Mouse (Mus musculus): ENCODE results near the gene Nlrp4c.
"Not testable (repeated sequence)": the region's sequence is repeated elsewhere in the genome, so short reads cannot be mapped to it uniquely, and the experiment has no call there.

Nlrp4c gene

DNA sequence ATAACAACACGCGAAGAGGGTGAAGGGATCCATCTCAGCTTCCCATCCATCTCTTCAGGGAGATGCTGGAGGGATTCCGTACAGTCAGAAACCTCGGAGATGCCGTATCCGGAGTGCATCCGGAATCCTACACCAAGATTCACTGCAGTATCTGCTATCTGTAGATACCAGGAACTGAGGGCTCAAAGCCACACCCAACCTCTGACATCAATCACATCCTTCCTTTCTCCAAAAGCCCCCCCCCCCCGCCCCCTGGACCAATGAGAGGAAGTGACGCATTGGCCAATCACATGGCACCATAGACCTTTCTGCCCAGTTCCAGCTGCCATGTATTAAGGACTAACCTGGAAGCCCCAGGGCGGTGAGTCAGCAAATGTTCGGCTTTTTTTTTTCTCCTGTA lies at the start of gene Nlrp4c:
Gene Nlrp4c (plus strand): TSS at position 301 of the 400 bp plus-strand sequence.
- no peak for DNase-seq

DNA sequence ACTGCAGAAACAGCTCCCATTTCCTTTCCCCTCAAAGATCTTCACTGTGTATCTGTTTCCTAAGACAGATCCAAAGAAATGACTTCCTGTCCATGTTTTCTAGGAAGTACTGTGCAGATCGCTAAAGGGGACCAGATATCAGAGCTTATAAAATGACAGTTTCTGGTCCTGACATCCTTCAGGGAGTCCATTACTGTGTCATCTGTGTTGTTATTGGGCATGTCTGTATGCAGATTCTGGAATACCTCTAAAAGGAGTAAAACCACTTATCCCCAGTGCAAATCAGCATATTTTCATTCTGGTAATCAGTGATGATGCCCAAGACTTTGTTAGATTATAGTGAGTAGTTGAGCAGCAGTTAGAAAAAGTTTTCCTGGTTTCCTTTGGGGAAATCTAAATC lies 34.1 kb upstream of the Nlrp4c start, which contains the start of gene Vmn1r65:
Gene Vmn1r65 (minus strand): TSS at position 101 of the 400 bp plus-strand sequence.
- no peak for DNase-seq

DNA sequence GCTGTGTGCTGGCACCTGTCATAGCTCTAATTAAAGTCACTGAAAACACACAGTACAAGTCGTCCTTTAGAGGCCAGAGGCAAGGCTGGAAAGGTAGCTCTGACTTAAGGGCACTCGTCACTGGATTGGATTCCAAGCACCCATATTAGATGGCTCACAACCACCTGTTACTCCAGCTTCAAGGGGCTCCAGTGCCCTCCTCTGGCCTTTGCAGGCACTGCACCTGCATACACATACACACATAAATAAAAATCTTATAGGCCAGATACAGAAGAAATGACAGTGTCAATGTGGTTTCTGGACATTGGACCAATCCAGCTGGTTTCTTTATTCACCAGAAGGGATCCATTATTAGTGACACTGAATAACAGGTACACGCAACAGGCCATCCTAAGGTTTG lies 74.5 kb downstream of the Nlrp4c start:
- no peak for DNase-seq

DNA sequence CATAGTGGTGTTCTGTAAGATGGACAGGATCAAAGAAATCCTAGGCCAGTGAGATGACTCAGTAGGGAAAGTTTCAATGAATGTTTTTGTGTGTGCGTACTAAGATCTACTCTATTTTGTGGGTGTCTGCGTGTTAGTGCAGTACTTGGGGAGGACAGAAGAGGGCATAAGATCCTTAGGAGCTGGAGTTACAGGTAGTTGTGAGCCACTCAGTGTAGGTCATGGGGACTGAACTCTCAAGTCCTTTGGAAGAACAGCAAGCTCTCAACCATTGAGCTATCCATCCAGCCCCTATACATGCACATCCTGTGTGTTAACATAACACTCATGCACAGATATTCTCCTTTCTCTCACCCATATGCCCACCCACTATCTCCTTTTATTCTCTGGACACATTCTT lies 75.1 kb downstream of the Nlrp4c start:
- not testable (repeated sequence) for DNase-seq

DNA sequence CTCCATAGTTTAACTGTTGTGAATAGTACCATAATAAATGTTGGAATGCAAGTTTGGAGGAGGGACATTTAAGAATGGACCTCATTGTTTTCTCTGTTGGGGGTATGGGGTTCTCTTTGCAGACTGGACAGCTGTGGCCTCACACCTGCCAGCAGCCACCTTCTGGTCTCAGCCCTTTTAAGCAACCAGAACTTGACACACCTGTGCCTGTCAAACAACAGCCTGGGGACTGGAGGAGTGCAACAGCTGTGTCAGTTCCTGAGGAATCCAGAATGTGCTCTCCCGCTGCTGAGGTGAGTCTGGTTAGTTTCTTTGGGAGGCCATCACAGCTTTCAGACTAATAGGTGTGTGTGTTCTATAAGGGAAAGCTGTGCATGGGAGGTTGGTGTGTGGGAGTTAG lies 76.2 kb downstream of the Nlrp4c start:
- not testable (repeated sequence) for DNase-seq

DNA sequence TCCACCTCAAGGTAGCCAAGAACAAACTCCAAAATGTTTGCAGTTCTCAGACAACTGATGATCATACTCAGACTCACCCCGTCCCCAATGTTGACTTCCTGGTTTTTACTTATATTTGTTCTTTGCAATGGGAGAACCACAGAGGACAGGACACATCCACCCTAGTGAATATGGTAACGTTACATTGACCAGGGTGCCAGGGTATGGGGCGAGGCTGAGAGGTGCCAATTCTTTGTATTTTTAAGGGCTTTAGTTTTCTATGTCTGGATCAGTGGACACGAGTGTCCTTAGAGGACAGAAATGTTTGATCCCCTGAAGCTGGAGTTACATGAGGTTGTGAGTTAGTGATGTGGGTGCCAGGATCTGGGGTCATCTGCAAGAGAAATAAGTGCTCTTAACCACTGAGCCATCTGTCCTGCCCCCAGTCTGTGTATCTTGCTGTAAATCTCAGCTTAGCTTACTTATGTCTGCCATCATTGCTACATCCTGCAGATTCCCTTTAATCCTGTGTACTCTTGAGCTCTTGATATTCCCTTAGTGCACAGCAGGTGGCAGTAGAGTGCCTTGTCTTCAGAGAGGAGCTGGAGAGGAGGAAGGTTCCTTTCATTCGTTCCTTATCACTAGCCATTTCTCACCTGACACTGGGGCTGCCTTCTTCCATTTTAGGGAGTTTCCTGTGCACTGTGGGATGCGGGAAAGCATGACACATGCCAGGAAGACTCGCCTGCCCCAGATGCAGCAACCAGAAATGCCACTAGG lies 81.9 kb downstream of the Nlrp4c start:
- DNase-seq, result peak; percentile 80

DNA sequence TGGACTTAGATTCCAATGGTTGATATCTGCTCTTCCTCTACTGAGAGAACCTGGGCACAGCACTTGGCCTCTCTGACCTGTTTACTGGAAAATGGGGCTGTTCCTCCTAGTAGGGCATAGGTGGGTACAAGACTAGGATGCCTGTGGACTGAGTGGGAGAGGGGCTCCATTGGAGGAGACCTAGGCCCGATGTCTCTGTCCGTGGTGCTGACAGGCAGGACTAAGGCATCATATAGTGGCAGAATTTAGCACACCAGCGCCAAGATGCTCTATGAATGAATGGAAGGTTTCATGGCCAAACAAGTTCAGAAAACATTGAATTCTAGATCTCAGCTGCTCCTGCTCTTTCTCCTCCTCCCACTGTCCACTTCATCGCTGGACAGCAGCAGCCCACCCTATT lies 85.4 kb downstream of the Nlrp4c start:
- DNase-seq, result no peak

DNA sequence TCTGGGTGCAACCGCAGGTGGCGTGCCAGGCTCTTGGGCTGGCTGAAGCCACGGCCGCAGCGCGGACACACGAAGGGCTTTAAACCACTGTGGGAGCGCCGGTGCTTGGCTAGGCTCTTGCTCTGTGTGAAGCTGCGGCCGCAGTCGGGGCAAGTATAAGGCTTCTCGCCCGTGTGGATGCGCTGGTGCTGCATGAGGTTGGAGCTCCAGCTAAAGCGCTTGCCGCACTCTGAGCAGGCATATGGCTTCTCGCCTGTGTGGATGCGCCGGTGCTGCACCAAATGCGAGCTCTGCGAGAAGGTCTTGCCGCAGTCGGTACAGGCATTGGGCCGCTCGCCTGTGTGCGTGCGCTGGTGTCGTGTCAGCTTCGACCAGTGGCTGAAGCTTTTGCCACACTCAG lies 87.7 kb downstream of the Nlrp4c start:
- DNase-seq, result no peak

DNA sequence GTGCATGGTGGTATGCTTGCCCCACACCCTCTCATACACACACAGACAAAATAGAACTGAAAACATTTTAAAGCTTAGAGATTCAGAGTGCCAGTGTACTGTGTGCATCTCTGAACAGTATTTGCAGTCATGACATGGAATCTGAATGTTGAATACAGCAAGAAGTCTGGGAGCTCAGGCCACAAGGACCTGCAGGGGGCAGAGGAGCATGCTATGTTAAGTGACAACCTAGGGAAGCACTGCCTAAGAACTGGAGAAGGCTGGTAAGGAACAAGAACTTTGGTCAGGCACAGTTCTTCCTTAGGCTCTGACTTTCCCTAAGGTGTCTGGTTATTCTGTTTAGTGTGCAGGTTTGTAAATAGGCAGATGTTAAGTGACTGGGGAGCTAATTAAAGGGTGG lies 91.5 kb downstream of the Nlrp4c start:
- DNase-seq, result no peak

DNA sequence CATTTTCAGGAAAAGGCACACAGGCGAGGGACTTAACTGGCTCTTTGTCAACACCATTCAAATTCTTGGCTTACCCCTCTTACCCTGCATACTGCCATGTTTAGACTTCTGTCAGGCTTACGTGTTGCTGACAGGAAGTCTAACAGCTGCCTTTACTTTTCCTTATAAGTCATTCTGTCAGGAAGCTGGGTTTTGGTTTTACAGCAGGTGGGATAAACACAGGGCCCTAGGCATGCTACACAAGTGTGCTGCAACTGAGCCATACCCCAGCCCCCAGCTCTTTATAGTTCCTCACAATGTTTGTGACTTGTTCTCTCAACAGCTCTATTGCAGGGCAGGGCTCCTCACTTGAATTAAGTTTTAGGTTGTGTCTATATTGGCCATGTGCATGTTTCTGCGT lies 94.3 kb downstream of the Nlrp4c start:
- DNase-seq, result no peak

DNA sequence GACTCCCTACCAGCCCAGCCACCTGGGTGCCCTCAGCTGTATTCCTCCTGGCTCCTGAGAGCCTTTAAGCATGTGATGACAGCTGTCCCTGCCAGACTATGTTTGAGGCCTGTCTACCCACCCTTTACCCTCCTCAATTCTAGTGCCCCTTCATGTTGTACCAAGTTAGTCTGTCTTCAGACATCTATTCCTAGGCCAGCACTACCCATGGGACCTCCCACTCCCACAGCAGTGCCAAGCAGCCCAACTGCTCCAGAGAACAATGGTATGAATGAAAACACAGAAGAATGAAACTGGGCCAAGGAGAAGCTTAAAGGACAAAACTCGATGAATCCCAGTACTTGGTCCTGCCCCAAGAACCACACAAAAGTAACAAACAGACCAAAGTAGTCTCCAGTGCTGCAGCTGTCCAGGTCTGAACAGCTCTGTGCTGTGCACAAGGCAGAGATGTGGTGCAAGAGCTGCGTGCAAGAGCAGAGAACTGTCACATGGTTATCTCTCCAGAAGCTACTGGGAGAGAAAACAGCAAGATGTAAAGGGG lies 99.1 kb downstream of the Nlrp4c start:
- DNase-seq, result no peak

DNA sequence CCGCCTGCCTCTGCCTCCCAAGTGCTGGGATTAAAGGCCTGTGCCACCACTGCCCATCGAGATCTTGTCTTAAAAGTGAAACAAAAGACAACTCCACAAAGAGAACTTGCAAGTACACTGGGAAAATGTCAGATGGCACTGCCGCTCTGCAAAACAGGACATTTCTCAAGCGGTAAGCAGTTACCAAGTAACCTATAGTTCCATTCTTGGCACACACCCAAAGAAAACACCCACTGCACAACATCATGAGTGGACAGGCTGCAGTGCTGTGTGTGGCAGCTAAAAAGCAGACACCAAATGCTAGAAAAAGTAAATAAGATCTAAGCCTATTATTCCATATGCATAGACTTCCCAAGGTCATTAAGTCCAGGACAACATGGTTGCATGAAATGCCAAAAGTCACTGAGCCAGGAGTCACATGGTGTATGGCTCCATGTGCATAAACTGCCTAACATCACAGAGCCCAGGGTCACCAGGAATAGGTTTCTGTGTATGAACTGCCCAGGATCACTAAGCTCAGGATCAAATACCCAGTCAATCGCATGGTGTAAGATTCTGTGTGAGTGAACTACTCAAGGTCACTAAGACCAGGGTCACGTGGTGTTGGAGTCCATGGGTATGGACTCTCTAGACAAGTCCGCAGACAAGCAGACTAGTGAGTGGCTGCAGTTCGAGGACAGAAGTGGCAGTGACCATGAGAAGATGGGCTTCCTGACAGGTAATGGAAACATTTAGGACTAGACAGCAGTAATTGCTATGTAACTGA lies 100.6 kb downstream of the Nlrp4c start:
- DNase-seq, result no peak

DNA sequence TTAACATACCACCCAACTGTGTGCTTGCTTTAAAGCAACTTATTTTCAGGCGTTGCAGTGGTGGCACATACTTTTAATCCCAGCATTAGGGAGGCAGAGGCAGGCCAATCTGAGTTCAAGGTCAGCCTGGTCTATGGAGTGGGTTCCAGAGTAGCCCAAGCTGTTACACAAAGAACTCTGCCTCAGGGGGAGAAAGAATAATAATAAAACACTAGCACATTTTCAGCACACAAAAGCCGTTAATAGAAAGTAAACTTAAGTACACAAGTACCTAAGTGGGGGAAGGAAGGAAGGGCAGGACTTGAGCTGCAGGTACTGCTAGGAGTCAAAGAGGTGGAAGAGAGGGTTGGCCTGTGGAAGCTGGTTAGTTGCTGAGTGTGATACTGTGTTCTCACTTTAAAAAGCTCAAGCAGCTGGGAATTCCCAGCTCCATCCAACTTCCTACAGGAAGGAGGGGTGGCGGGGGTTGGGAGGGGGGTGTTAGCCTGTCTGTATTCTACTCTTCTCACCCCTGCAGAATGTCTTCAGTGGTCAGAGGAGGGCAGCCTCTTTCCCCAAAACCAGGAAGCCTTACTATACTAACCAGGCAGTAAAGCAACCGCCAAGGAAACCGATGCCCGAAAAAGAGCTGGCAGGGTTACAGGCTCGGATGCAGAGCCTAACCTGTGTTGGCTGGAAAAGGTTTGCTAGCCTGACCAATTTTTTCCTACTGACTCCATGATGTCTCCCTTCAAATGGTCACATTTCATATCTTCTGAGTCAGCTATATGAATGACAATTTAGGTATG lies 101.4 kb downstream of the Nlrp4c start:
- DNase-seq, result no peak

DNA sequence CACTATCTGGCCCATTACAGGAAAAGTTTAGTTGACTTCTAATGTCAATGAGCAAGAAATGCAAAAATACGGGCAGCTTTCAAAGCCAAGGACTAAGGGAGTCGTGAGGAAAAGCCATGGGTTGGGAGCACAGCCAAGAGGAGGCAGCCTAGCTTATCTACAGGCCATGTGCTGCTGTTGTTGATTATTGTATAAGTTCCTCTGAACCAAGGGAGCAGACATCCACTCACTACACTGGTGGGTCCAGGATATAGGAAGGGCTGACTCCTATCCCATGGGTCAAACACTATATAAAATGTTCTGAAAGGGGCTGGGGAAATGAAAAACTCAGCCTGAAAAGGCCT lies 102.0 kb downstream of the Nlrp4c start:
- no peak for DNase-seq

DNA sequence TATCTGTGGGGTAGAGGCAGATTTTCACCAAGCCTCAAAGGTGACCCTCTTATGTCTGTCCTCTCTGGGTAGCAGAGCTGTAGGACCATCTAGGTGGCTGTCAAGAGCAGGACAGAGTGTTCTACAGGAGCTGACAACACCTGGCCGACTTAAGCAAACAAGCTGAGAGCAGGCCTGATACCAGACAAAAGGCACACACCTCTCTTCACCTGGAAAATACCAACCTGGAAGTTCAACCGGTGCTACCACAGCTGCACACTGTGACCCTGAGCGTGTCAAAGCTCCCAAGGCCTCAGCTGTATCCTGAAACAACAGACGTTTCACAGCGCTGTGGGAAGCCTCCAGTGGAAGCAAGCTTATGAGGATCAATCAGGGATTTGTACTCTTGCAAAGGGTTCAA lies 102.7 kb downstream of the Nlrp4c start:
- no peak for DNase-seq

DNA sequence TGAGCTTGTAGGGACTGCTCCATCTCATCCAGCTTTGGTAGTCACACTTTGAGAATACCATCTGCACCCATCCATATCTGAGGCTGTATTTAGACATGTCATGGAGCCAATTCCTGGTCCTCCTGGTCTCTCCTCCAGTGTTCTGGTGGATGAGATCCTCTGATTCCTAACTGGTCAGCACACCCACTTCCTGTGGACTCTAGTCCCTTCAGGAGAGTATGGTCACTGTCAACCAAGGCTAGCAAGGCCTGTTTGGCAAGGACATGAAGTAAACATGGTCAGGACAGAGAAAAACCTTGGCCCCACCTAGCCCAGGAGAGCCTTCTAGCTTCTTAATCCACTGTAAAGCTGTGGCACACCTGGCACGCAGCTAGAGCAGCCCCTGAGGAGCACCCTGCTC lies 106.3 kb downstream of the Nlrp4c start:
- no peak for DNase-seq

DNA sequence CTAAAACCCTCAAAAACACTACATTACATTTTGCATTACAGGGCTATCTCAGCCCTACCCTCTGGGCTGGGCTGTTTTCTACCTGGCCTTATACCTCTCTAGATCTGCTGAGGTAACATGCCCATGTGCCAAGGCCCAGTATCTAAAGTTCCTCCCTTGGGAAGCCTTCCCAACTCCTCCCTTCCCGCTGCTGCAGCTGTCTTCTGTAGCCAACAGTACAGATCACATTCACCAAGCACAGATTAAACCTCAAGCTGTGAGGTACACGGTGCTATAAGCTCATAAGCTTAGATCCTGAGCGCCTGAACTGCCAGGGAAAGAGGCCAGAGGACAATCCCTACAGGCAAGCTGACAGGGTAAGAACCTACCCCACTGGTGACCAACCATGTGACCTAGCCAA lies 107.1 kb downstream of the Nlrp4c start:
- no peak for DNase-seq

DNA sequence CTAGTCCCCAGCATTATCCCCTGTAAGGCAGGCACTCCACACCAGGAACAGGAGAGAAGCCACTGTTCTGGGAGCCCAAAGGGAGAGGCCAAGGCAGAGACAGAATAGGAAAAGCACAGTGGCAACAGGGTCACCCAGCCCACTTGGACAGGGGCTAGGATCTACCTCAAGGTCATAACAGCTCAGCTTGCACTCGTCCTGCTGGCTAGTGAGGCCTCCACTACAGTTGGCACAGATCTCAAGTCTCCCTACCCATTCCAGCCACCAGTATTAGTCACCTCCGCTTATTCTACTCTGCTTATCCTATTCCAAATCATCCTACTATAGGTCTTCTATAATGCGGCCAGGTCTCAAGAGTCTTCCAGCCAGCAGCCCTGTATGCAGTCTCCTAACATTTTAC lies 108.2 kb downstream of the Nlrp4c start:
- no peak for DNase-seq

DNA sequence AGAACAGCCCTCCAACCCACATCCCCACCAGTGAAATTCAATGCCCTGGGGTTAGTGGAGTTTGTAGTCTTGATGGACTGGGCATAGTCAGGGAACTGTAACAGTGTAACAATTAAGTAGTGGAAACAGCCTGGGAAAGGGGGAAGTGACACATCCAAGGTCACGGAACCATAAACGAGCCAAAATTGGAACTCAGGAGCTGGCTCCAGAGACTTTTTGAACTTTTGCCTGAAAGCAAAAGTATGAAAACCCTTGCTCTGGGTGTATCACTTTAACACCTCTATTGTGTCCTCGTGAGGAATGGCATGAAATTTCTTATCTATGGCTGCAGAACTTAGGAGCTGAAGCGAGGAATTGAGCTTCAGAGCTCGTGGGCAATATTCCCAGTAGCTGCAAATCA lies 109.2 kb downstream of the Nlrp4c start:
- DNase-seq, result no peak
